Mouse (Mus musculus) lung, embryonic 15.5 days (tissue): ENCODE measurements at regions not wholly inside any gene's neighbourhood (a gene's known extent, or its start where the extent isn't known, plus 50 kb on each side); places are given as distances from the start of the nearest gene placed in this dataset.

Experiments used
- ATAC-seq: fragments of 200-750 bp; cut with Nextera tagmentation; 2 replicates; pipeline ENCODE4 v1.8.0; 2017; ENCODE audit warnings: moderate number of reproducible peaks, borderline replicate concordance; ENCODE audit not compliant: low FRiP score, low TSS enrichment; ENCODE audit errors: extremely low read depth
- H3K27ac ChIP-seq: fragments of 300-500 bp; sonication (generic); 2 replicates; pipeline ENCODE4 v1.5.1; 2015; ENCODE audit warnings: moderate library complexity, mild to moderate bottlenecking, inconsistent platforms
- H3K27me3 ChIP-seq: fragments of 300-500 bp; sonication (generic); 2 replicates; pipeline ENCODE4 v1.6.1; 2015; ENCODE audit warnings: inconsistent platforms
- H3K36me3 ChIP-seq: fragments of 300-500 bp; sonication (generic); 2 replicates; pipeline ENCODE4 v1.6.1; 2015; ENCODE audit warnings: inconsistent platforms
- H3K4me1 ChIP-seq: fragments of 300-500 bp; sonication (generic); 2 replicates; pipeline ENCODE4 v1.6.1; 2015; ENCODE audit warnings: inconsistent platforms
- H3K4me2 ChIP-seq: fragments of 300-500 bp; sonication (generic); 2 replicates; pipeline ENCODE4 v1.6.1; 2015; ENCODE audit warnings: inconsistent platforms, mild to moderate bottlenecking, moderate library complexity
- H3K4me3 ChIP-seq: fragments of 300-500 bp; sonication (generic); 2 replicates; pipeline ENCODE4 v1.5.1; 2015; ENCODE audit warnings: mild to moderate bottlenecking, inconsistent platforms
- H3K9ac ChIP-seq: fragments of 300-500 bp; sonication (generic); 2 replicates; pipeline ENCODE4 v1.6.1; 2015; ENCODE audit warnings: inconsistent platforms
- H3K9me3 ChIP-seq: fragments of 300-500 bp; sonication (generic); 2 replicates; pipeline ENCODE4 v1.6.1; 2016; ENCODE audit warnings: inconsistent platforms
- WGBS: fragments of 180-500 bp; shearing (Covaris S2); methylation state at CpG from one replicate; pipeline ENCODE4 v1.1.7; 2015; 5-methylcytosine and 5-hydroxymethylcytosine counted together

GRCm38 (mm10) chr12:58559833-58560232 lies 290.7 kb upstream of the Clec14a start:
- no peaks in the 10 kb centered on the region for H3K9me3 ChIP-seq
- no peak overlapping the region for H3K9ac ChIP-seq
- no peak overlapping the region for H3K27ac ChIP-seq
- no peak overlapping the region for H3K4me3 ChIP-seq
- H3K4me2 ChIP-seq: no peak overlapping the region
- no peak for ATAC-seq
- no peaks in the 10 kb centered on the region for H3K27me3 ChIP-seq
- WGBS: 60% methylated on average over 1 of the region's 1 CpGs
- peaks cover 6% of the 10 kb centered on the region; the same call in 1 of the 2 replicates for H3K4me1 ChIP-seq
- no peaks in the 10 kb centered on the region for H3K36me3 ChIP-seq

- H3K4me2 ChIP-seq: no peak overlapping the region
- H3K9ac ChIP-seq: no peak overlapping the region
- WGBS: 57% methylated on average over 4 of the region's 4 CpGs
- H3K9me3 ChIP-seq: no peaks in the 10 kb centered on the region
- ATAC-seq: no peak
- peaks cover 10% of the 10 kb centered on the region for H3K4me1 ChIP-seq
- H3K27me3 ChIP-seq: no peaks in the 10 kb centered on the region
- H3K4me3 ChIP-seq: no peak overlapping the region
- H3K36me3 ChIP-seq: no peaks in the 10 kb centered on the region
- no peak overlapping the region for H3K27ac ChIP-seq
Observed at GRCm38 (mm10) chr12:58557261-58557660, 288.2 kb upstream of the Clec14a start.

GRCm38 (mm10) chr12:58556741-58557140 lies 287.7 kb upstream of the Clec14a start:
- Histone ChIP-seq H3K36me3 (no peaks in the 10 kb centered on the region), H3K9ac (no peak overlapping the region), H3K9me3 (no peaks in the 10 kb centered on the region), H3K27me3 (no peaks in the 10 kb centered on the region), H3K4me2 (no peak overlapping the region), H3K4me1 (peaks cover 10% of the 10 kb centered on the region), H3K4me3 (no peak overlapping the region), H3K27ac (no peak overlapping the region)
- ATAC-seq: peak; percentile 20; the same call in 1 of the 2 replicates
- 44% methylated on average over 4 of the region's 4 CpGs for WGBS

- no peaks in the 10 kb centered on the region for H3K27me3 ChIP-seq
- H3K4me3 ChIP-seq: no peak overlapping the region
- peaks cover 10% of the 10 kb centered on the region for H3K4me1 ChIP-seq
- peak; percentile 78 for ATAC-seq
- H3K27ac ChIP-seq: no peak overlapping the region
- H3K4me2 ChIP-seq: no peak overlapping the region
- WGBS: 43% methylated on average over 1 of the region's 1 CpGs
- no peak overlapping the region for H3K9ac ChIP-seq
- no peaks in the 10 kb centered on the region for H3K9me3 ChIP-seq
- no peaks in the 10 kb centered on the region for H3K36me3 ChIP-seq
Observed at GRCm38 (mm10) chr12:58556060-58556459, 287.0 kb upstream of the Clec14a start.

- Histone ChIP-seq H3K27me3 (no peaks in the 10 kb centered on the region), H3K4me1 (peaks cover 3% of the 10 kb centered on the region), H3K9ac (no peak overlapping the region), H3K27ac (no peak overlapping the region), H3K36me3 (no peaks in the 10 kb centered on the region), H3K4me3 (no peak overlapping the region), H3K4me2 (no peak overlapping the region), H3K9me3 (no peaks in the 10 kb centered on the region)
- WGBS: 48% methylated on average over 9 of the region's 9 CpGs
- no peak for ATAC-seq
Observed at GRCm38 (mm10) chr12:58550859-58551761, 282.0 kb upstream of the Clec14a start.

GRCm38 (mm10) chr12:58545832-58546538 lies 276.9 kb upstream of the Clec14a start:
- Histone ChIP-seq H3K36me3 (no peaks in the 10 kb centered on the region), H3K4me1 (no peaks in the 10 kb centered on the region; the same call in 1 of the 2 replicates), H3K9me3 (no peaks in the 10 kb centered on the region), H3K27ac (no peak overlapping the region), H3K4me3 (no peak overlapping the region), H3K27me3 (no peaks in the 10 kb centered on the region), H3K9ac (no peak overlapping the region), H3K4me2 (no peak overlapping the region)
- no peak for ATAC-seq
- WGBS: 60% methylated on average over 4 of the region's 4 CpGs

- no peak overlapping the region for H3K4me3 ChIP-seq
Observed at GRCm38 (mm10) chr12:58544862-58545261, 275.8 kb upstream of the Clec14a start.

GRCm38 (mm10) chr12:58538305-58538719 lies 269.2 kb upstream of the Clec14a start:
- Histone ChIP-seq H3K9me3 (no peaks in the 10 kb centered on the region), H3K36me3 (no peaks in the 10 kb centered on the region), H3K4me1 (no peaks in the 10 kb centered on the region), H3K9ac (no peak overlapping the region), H3K4me2 (no peak overlapping the region), H3K4me3 (no peak overlapping the region), H3K27me3 (no peaks in the 10 kb centered on the region), H3K27ac (no peak overlapping the region)
- peak; percentile 55; the same call in 1 of the 2 replicates for ATAC-seq
- 39% methylated on average over 5 of the region's 5 CpGs for WGBS

More at GRCm38 (mm10) chr12:58544862-58545261, 275.8 kb upstream of the Clec14a start:
- Histone ChIP-seq H3K9ac (no peak overlapping the region), H3K27ac (no peak overlapping the region), H3K27me3 (no peaks in the 10 kb centered on the region), H3K36me3 (no peaks in the 10 kb centered on the region), H3K9me3 (no peaks in the 10 kb centered on the region), H3K4me1 (no peaks in the 10 kb centered on the region), H3K4me2 (no peak overlapping the region)
- ATAC-seq: no peak
- WGBS: 68% methylated on average over 4 of the region's 4 CpGs

GRCm38 (mm10) chr12:58537833-58538232 lies 268.7 kb upstream of the Clec14a start:
- Histone ChIP-seq H3K4me2 (no peak overlapping the region), H3K4me1 (no peaks in the 10 kb centered on the region), H3K9me3 (no peaks in the 10 kb centered on the region), H3K9ac (no peak overlapping the region), H3K4me3 (no peak overlapping the region), H3K36me3 (no peaks in the 10 kb centered on the region), H3K27ac (no peak overlapping the region), H3K27me3 (no peaks in the 10 kb centered on the region)
- 71% methylated on average over 5 of the region's 8 CpGs for WGBS
- no peak for ATAC-seq

GRCm38 (mm10) chr12:58536381-58536992 lies 267.4 kb upstream of the Clec14a start:
- H3K4me2 ChIP-seq: no peak overlapping the region
- H3K36me3 ChIP-seq: no peaks in the 10 kb centered on the region
- no peaks in the 10 kb centered on the region for H3K27me3 ChIP-seq
- 64% methylated on average over 7 of the region's 7 CpGs for WGBS
- no peaks in the 10 kb centered on the region for H3K9me3 ChIP-seq
- H3K4me1 ChIP-seq: no peaks in the 10 kb centered on the region
- H3K4me3 ChIP-seq: no peak overlapping the region
- no peak for ATAC-seq
- H3K27ac ChIP-seq: no peak overlapping the region
- H3K9ac ChIP-seq: no peak overlapping the region

- no peak overlapping the region for H3K4me2 ChIP-seq
- H3K4me1 ChIP-seq: no peaks in the 10 kb centered on the region
- WGBS: 27% methylated on average over 3 of the region's 3 CpGs
- no peak overlapping the region for H3K9ac ChIP-seq
- H3K27ac ChIP-seq: no peak overlapping the region
- ATAC-seq: no peak
- no peaks in the 10 kb centered on the region for H3K9me3 ChIP-seq
- no peaks in the 10 kb centered on the region for H3K36me3 ChIP-seq
- no peak overlapping the region for H3K4me3 ChIP-seq
- H3K27me3 ChIP-seq: no peaks in the 10 kb centered on the region
Observed at GRCm38 (mm10) chr12:58530306-58530705, 261.2 kb upstream of the Clec14a start.

GRCm38 (mm10) chr12:58516800-58517199 lies 247.7 kb upstream of the Clec14a start:
- ATAC-seq: no peak
- H3K4me1 ChIP-seq: no peaks in the 10 kb centered on the region
- H3K27me3 ChIP-seq: no peaks in the 10 kb centered on the region
- WGBS: 26% methylated on average over 1 of the region's 1 CpGs
- H3K36me3 ChIP-seq: no peaks in the 10 kb centered on the region
- H3K4me3 ChIP-seq: no peak overlapping the region
- no peak overlapping the region for H3K9ac ChIP-seq
- H3K27ac ChIP-seq: no peak overlapping the region
- H3K9me3 ChIP-seq: no peaks in the 10 kb centered on the region
- H3K4me2 ChIP-seq: no peak overlapping the region
